Mouse (Mus musculus): ENCODE results near the gene C87977. TPM values are rescaled to one million over a fixed set of nuclear protein-coding genes. Genes with fewer than 3 reads are reported as not detected.

Gene C87977
- not detected for polyA plus RNA-seq (2014; fragmentation: Illumina TruSeq; extraction: RNeasy Lipid Tissue Mini Kit (QIAGEN cat#74804); ENCODE audit: low read depth, low replicate concordance)

GRCm38 (mm10) chr4:144213218-144213617, at the start of gene C87977:
Gene C87977, minus strand, starts transcription at chr4:144213318.

GRCm38 (mm10) chr4:144190419-144190818, 22.7 kb downstream of the C87977 start, which contains the start of gene Oog2:
Gene Oog2, plus strand, starts transcription at chr4:144190719.

GRCm38 (mm10) chr4:144162563-144162962, 50.6 kb downstream of the C87977 start, which contains the start of gene Oog3:
Gene Oog3, minus strand, starts transcription at chr4:144162663.

Other genes starting within 250 kb of the C87977 start
- not detected for gene Gm13101, start 246.4 kb downstream of the C87977 start, polyA plus RNA-seq (2014; fragmentation: Illumina TruSeq; extraction: RNeasy Lipid Tissue Mini Kit (QIAGEN cat#74804); ENCODE audit: low read depth, low replicate concordance)
- not detected for gene Pramef17, start 218.9 kb downstream of the C87977 start, polyA plus RNA-seq (2014; fragmentation: Illumina TruSeq; extraction: RNeasy Lipid Tissue Mini Kit (QIAGEN cat#74804); ENCODE audit: low read depth, low replicate concordance)
- not detected for gene Pramel4, start 154.2 kb downstream of the C87977 start, polyA plus RNA-seq (2014; fragmentation: Illumina TruSeq; extraction: RNeasy Lipid Tissue Mini Kit (QIAGEN cat#74804); ENCODE audit: low read depth, low replicate concordance)
- gene Gm13102, start 106.8 kb downstream of the C87977 start, polyA plus RNA-seq (2014; fragmentation: Illumina TruSeq; extraction: RNeasy Lipid Tissue Mini Kit (QIAGEN cat#74804); ENCODE audit: low read depth, low replicate concordance) = not detected
- not detected for gene Oog3, start 50.7 kb downstream of the C87977 start, polyA plus RNA-seq (2014; fragmentation: Illumina TruSeq; extraction: RNeasy Lipid Tissue Mini Kit (QIAGEN cat#74804); ENCODE audit: low read depth, low replicate concordance)
- not detected for gene Oog2, start 22.6 kb downstream of the C87977 start, polyA plus RNA-seq (2014; fragmentation: Illumina TruSeq; extraction: RNeasy Lipid Tissue Mini Kit (QIAGEN cat#74804); ENCODE audit: low read depth, low replicate concordance)
- gene Pramel5, start 67.2 kb upstream of the C87977 start, polyA plus RNA-seq (2014; fragmentation: Illumina TruSeq; extraction: RNeasy Lipid Tissue Mini Kit (QIAGEN cat#74804); ENCODE audit: low read depth, low replicate concordance) = not detected
- not detected for gene Gm13128, start 116.9 kb upstream of the C87977 start, polyA plus RNA-seq (2014; fragmentation: Illumina TruSeq; extraction: RNeasy Lipid Tissue Mini Kit (QIAGEN cat#74804); ENCODE audit: low read depth, low replicate concordance)
- gene Gm13119, start 144.6 kb upstream of the C87977 start, polyA plus RNA-seq (2014; fragmentation: Illumina TruSeq; extraction: RNeasy Lipid Tissue Mini Kit (QIAGEN cat#74804); ENCODE audit: low read depth, low replicate concordance) = not detected
- gene Pramef20, start 164.6 kb upstream of the C87977 start, polyA plus RNA-seq (2014; fragmentation: Illumina TruSeq; extraction: RNeasy Lipid Tissue Mini Kit (QIAGEN cat#74804); ENCODE audit: low read depth, low replicate concordance) = not detected
- gene Pramef12, start 195.1 kb upstream of the C87977 start, polyA plus RNA-seq (2014; fragmentation: Illumina TruSeq; extraction: RNeasy Lipid Tissue Mini Kit (QIAGEN cat#74804); ENCODE audit: low read depth, low replicate concordance) = 0.24 TPM
- not detected for gene 1700012P22Rik, start 225.5 kb upstream of the C87977 start, polyA plus RNA-seq (2014; fragmentation: Illumina TruSeq; extraction: RNeasy Lipid Tissue Mini Kit (QIAGEN cat#74804); ENCODE audit: low read depth, low replicate concordance)
- not detected for gene Gm9944, start 240.0 kb upstream of the C87977 start, polyA plus RNA-seq (2014; fragmentation: Illumina TruSeq; extraction: RNeasy Lipid Tissue Mini Kit (QIAGEN cat#74804); ENCODE audit: low read depth, low replicate concordance)